Mouse (Mus musculus) retina, postnatal 7 days (tissue): ENCODE results near the gene Arhgap5.
A peak's percentile ranks its signal among the peaks of the same experiment; 100 is the strongest.
"Not testable (repeated sequence)": the region's sequence is repeated elsewhere in the genome, so short reads cannot be mapped to it uniquely, and the experiment has no call there.

ENCODE experiments used
- DNase-seq: peaks from one replicate; pipeline ENCODE4 v3.0.0-alpha.2; 2012; ENCODE audit warnings: low read depth, low spot score

The Arhgap5 gene

GRCm38 (mm10) chr12:52541294-52541693 lies 37.5 kb downstream of the Arhgap5 start:
- DNase-seq: no peak

GRCm38 (mm10) chr12:52544532-52544931 lies 40.8 kb downstream of the Arhgap5 start:
- no peak for DNase-seq

- DNase-seq: no peak
Observed at GRCm38 (mm10) chr12:52552085-52552484, 48.3 kb downstream of the Arhgap5 start.

- no peak for DNase-seq
Observed at GRCm38 (mm10) chr12:52555188-52555876, 51.6 kb downstream of the Arhgap5 start.

- DNase-seq: no peak
Observed at GRCm38 (mm10) chr12:52565654-52566053, 61.9 kb downstream of the Arhgap5 start.

- DNase-seq: no peak
Observed at GRCm38 (mm10) chr12:52573371-52573770, 69.6 kb downstream of the Arhgap5 start.

- DNase-seq: not testable (repeated sequence)
Observed at GRCm38 (mm10) chr12:52586466-52586865, 82.7 kb downstream of the Arhgap5 start.

- DNase-seq: no peak
Observed at GRCm38 (mm10) chr12:52587473-52588010, 83.8 kb downstream of the Arhgap5 start.

GRCm38 (mm10) chr12:52595389-52596185 lies 91.8 kb downstream of the Arhgap5 start:
- DNase-seq: no peak

- DNase-seq: no peak
Observed at GRCm38 (mm10) chr12:52602471-52602870, 98.7 kb downstream of the Arhgap5 start.

GRCm38 (mm10) chr12:52602883-52603694 lies 99.3 kb downstream of the Arhgap5 start:
- DNase-seq: peak; percentile 91

- DNase-seq: no peak
Observed at GRCm38 (mm10) chr12:52603695-52604255, 100.0 kb downstream of the Arhgap5 start.

GRCm38 (mm10) chr12:52604256-52604991 lies 100.7 kb downstream of the Arhgap5 start:
- DNase-seq: peak; percentile 91

- no peak for DNase-seq
Observed at GRCm38 (mm10) chr12:52604992-52605652, 101.3 kb downstream of the Arhgap5 start.

- no peak for DNase-seq
Observed at GRCm38 (mm10) chr12:52607411-52607810, 103.6 kb downstream of the Arhgap5 start.

- no peak for DNase-seq
Observed at GRCm38 (mm10) chr12:52615703-52616102, 111.9 kb downstream of the Arhgap5 start.

- DNase-seq: no peak
Observed at GRCm38 (mm10) chr12:52618418-52619040, 114.8 kb downstream of the Arhgap5 start.

GRCm38 (mm10) chr12:52619644-52620043 lies 115.9 kb downstream of the Arhgap5 start:
- DNase-seq: no peak
